Mouse (Mus musculus): ENCODE data around the gene Wfdc6a. TPM values are rescaled to one million over a fixed set of nuclear protein-coding genes. Genes with fewer than 3 reads are reported as not detected.
A peak's percentile ranks its signal among the peaks of the same experiment; 100 is the strongest.

Wfdc6a gene
- total RNA-seq, 2 experiments from 2014 or later, result not detected

DNA sequence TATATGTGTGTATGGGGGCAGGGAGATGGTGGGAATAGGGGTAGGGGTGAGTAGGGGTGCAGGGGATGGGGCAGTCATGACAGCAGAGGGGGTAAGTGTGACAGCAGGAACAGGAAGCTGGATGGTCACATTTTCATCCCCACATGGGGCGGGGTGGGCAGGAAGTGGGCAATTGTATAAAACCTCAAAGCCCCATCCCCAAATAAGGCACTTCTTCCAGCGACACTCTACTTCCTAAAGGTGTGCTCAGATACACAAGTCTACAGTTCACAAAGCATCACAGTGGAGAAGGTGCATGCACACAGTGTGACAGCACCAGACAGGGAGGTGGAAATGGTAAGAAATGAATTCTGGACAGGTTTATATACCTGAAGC, 34.4 kb downstream of the Wfdc6a start:
- DNase-seq (ENCODE audit: low spot score in 2 of 2), result no peak

DNA sequence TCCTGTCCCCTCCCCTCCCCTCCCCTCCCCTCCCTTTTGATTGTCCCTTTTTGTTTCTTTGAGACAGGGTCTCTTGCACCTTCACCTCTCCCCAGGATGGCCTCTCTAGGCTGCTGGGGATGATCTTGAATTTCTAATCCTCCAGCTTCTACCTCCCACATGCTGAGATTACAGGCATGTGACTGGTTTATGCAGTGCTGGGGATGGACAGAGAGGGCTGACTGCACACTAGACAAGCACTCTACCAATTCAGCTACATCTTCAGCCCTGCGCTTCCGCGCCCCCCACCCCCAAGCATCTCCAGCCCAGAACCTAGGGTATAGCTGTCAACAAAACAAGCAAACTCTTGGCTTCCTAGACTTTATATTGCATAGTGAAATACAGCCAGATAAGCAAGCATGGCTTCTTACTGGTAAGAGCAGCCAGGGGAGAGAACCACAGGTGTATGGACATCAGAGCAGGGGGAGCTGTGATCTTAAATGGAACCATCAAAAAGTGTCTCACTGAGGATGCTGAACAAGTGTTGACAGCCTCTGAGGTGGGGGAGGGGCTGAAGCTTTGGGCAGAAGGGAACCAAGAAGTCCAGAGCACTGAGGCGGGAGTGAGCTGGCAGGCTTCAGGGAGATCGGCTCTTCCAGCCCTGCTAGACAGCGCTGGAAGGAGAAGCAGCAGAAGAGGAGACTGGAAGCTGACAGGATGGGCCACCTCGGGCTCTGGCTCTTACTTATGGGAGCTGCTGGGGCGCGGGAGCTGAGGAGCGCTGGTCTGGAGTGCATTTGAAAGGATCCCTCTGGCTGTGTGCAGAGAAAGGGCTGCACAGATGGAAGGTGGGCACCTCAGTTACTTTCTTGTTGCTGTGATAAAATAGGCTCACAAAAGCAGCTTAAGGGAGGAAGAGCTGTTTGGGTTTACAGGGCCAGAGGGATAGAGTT, 35.0 kb downstream of the Wfdc6a start:
- DNase-seq (ENCODE audit: low spot score in 2 of 2), result peak; percentile 36 to 55

DNA sequence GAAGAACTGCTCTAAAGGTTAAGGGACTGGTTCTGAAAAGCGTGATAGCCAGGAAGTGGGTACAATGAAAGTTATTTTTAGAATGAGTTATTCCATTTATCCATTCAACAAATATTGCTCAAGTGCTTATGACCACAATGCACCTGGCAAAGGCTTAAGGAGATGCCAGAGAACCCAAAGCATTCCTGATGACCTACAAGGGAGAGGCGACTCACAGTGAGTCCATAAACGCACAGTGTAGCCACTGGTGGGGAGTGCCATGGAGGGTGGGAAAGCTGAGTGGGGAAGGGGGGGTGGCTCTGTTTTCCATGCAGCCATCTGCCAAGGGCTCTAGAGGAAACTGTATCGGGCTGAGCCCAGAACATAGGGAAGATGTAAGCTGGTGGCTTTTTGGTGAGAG, 35.9 kb downstream of the Wfdc6a start:
- DNase-seq (ENCODE audit: low spot score in 2 of 2), result no peak

DNA sequence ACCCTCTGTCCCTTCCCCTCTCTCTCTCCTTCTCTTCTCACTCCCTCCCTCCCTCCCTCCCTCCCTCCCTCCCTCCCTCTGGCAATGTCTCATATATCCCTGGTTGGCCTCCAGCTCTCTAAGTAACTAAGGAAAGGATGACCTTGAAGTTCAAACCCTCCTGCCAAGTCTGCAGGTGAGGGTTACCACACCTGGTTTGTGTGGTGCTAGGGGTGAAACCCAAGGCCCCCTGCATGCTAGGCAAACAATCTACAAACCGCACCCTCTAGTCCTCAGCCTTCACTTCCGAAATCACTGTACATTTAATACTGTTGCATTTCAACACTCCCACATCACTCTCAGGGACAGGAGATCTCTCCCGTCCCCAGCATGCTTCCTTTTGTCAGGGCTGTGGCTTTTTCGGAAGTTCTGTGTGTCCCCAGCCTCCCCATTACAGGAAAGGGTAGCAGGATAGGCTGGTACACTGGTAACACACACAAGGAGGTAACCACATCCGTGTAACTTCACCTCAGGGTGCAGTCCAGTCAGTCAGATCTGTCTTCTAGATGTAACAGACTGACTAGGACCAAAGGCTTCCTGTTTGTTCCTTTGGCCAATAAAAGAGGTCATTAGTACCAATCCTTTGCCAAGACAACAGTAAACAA, 40.7 kb downstream of the Wfdc6a start:
- DNase-seq (ENCODE audit: low spot score in 2 of 2), result no peak

DNA sequence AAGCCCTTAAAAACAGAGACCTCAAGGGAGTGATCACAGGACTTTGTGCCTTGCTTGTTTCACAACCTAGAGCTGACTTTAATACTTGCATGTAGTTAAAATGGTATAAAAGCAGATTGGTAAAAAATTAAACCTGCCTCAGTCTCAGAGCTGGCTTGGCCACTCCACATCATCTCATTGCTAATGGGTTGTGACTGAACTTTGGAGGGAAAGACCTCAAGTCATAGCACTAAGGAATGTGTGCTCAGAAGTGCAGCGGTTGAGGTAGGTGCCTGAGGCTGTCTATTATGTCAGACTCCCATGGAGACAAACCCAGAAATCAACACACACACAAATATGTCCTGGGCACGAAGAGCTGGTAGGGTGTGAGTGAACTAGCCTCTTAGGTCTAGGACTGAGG, 41.5 kb downstream of the Wfdc6a start:
- DNase-seq (ENCODE audit: low spot score in 2 of 2), result no peak

DNA sequence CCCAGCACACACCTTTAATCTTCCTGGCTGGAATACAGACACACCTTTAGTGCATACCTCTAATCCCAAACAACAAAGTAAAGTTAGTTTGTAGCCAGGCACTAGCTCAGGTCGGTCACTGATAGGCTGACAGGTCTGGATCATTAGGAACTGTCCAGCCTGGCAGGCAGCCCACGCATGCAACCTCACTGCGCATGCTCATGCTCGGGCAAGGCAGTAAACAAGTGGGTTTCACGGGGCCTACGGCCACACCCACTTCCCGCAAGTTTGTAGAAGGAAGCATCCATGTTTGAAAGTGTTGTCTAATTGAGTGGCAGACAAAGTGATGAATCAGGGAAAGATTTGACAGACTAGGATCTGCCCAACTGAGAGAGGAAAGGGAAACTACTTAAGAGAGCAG, 42.6 kb downstream of the Wfdc6a start:
- no peak for DNase-seq (ENCODE audit: low spot score in 2 of 2)

DNA sequence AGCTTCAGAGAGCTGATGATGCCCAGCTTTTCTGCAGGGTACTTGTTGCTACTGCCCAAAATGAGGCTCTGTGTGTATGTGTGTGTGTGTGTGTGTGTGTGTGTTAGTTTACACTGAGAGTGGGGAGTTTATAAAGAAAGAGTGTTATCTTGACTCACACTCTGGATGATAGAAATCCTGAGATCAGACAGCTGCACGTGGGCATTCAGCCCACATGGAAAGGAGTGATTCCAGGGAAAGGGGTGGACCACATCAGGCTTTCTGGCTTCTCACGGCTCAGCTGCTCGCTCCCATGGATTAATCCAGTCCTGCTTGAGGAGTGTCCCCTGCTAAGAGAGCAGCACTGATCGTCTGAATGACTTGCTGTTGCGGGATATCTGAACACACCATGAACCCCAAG, 43.1 kb downstream of the Wfdc6a start:
- DNase-seq (ENCODE audit: low spot score in 2 of 2), result peak; percentile 39 to 61

DNA sequence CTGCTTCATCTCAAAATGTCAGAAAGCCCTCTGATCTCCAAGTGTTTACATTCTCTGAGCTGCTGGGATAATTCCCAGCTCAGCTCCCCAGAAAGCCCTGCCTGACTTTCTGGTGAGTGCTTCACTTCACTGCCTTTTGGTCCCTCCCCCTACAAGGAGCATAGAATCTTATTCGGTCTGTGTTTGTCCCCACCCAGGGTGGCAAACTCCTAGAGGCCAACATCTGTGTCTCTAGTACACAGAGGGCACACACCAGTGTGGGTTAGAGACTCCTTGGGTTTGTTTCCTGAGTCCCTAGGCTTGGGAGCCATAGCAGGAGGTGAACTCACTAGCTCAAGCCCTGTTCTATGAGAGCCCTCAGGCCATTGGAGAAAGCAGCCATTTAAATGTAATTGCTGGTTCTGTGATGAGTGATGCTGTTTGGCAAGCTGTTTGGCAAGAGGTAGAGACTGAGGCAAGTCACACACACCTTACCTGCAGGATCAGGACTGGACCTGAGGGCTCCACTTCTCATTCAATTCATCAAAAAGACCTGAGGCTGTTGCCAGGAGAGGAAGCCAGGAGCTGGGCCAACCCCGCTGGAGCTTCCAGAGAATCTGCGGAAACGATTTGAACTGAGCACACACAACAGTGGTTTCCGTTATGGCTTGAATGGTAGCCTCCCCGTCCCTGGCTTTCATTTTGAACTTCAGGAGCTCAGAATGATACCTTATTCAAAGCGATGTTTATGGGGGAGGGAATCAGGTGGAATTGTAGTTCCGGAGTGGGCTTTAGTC, 44.4 kb downstream of the Wfdc6a start:
- DNase-seq (ENCODE audit: low spot score in 2 of 2), result no peak

DNA sequence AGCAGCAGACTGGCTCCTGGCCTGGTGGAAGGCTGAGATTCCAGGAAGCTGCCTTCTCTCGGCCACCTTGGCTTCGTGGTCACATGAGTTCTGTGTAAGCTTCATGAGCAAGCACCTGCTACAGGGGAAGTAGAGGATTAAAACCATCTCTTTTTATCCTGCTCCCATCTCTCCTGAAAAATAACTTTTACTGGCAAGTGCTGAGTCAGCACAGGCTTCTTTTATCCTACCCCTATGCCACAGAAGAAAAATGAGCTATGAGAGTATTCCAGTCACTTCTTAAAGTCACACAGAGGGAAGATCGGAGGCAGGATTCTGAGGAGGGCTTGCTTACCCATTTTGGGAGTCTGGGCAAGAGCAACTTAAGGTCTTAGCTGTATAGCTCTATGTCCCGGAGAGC, 48.2 kb downstream of the Wfdc6a start:
- DNase-seq (ENCODE audit: low spot score in 2 of 2), result no peak

DNA sequence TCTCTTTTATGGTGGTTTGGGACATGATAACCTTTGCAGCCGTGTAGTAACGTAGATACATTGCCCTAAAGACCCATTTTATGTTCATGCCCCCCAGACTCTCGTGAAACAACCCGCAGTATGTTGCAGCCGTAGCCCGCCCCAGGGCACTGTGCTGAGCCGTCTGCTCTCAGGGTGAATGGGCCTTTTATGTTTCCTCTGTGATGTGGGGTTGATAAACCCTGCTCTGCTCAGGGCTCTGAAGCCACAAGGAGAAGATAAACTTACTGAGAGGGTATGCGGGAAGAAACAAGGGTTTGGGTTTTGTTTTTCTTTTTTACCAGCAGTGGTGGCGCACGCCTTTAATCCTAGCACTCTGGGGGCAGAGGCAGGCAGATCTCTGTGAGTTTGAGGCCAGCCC, 50.9 kb downstream of the Wfdc6a start:
- DNase-seq (ENCODE audit: low spot score in 2 of 2), result no peak

DNA sequence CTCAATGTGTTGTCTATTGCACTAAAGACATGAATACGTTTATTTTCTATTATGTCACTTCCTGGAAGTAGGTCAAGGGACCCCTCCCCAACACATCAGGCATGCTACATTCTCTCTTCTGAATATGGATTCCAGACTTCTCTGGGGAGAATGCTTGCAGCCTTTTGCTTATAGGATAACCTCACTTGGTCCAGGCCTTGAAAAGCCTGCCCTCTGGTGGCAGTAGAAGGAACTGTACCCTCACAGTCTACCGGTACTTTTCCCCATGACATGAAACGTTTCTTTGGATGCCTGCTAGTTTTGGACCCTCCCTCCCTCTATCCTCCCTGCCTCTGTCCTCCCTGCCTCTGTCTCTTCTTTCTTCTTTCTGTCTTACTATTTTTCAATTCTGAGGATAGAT, 54.1 kb downstream of the Wfdc6a start:
- peak; percentile 63 to 88 for DNase-seq (ENCODE audit: low spot score in 2 of 2)

Other genes with a start within 250 kb of the Wfdc6a start
- under 1 TPM; 0.61 to 0.77 TPM for gene Slpi, start 196.4 kb downstream of the Wfdc6a start, total RNA-seq (2021)
- under 1 TPM; 0.38 to 0.42 TPM for gene Rbpjl, start 182.3 kb downstream of the Wfdc6a start, total RNA-seq (2021)
- gene Matn4, start 180.3 kb downstream of the Wfdc6a start, total RNA-seq (2021), result 10 to 100 TPM; 11.0 to 11.2 TPM
- gene Sdc4, start 141.6 kb downstream of the Wfdc6a start, total RNA-seq (2021), result 100 to 1,000 TPM; 122 to 140 TPM
- 10 to 100 TPM; 37.9 to 39.9 TPM for gene Sys1, start 128.5 kb downstream of the Wfdc6a start, total RNA-seq (2021)
- 1 to 10 TPM; 5.4 to 9.9 TPM for gene Gm20458, start 124.5 kb downstream of the Wfdc6a start, total RNA-seq (2021)
- not detected for gene Trp53tg5, start 111.7 kb downstream of the Wfdc6a start, total RNA-seq (2021)
- gene Dbndd2, start 99.3 kb downstream of the Wfdc6a start, total RNA-seq (2021), result 100 to 1,000 TPM; 118 to 138 TPM
- 10 to 100 TPM; 80.8 to 86.1 TPM for gene Pigt, start 87.9 kb downstream of the Wfdc6a start, total RNA-seq (2021)
- under 1 TPM; 0.67 to 0.96 TPM for gene Wfdc2, start 23.0 kb downstream of the Wfdc6a start, total RNA-seq (2021)
- not detected for gene Spint3, start 12.0 kb downstream of the Wfdc6a start, total RNA-seq (2021)
- gene Eppin, start 8.1 kb upstream of the Wfdc6a start, total RNA-seq (2021), result not detected
- gene Wfdc6b, start 28.1 kb upstream of the Wfdc6a start, total RNA-seq (2021), result not detected
- not detected for gene Wfdc8, start 28.2 kb upstream of the Wfdc6a start, total RNA-seq (2021)
- gene Wfdc16, start 53.3 kb upstream of the Wfdc6a start, total RNA-seq (2021), result not detected
- gene Wfdc10, start 70.6 kb upstream of the Wfdc6a start, total RNA-seq (2021), result not detected
- not detected for gene Wfdc9, start 71.1 kb upstream of the Wfdc6a start, total RNA-seq (2021)
- gene Wfdc11, start 88.6 kb upstream of the Wfdc6a start, total RNA-seq (2021), result not detected
- not detected for gene Wfdc13, start 99.7 kb upstream of the Wfdc6a start, total RNA-seq (2021)
- gene Spint4, start 113.1 kb upstream of the Wfdc6a start, total RNA-seq (2021), result not detected
- not detected for gene Spint5, start 129.9 kb upstream of the Wfdc6a start, total RNA-seq (2021)
- 1 to 10 TPM; 1.4 to 1.7 TPM for gene Wfdc3, start 160.5 kb upstream of the Wfdc6a start, total RNA-seq (2021)
- 10 to 100 TPM; 33.8 to 36.0 TPM for gene Dnttip1, start 160.5 kb upstream of the Wfdc6a start, total RNA-seq (2021)
- gene Ube2c, start 184.5 kb upstream of the Wfdc6a start, total RNA-seq (2021), result under 1 TPM in 1 of 2 experiments, not detected in 1; 0.38 TPM
- not detected for gene Tnnc2, start 194.5 kb upstream of the Wfdc6a start, total RNA-seq (2021)
- gene Snx21, start 200.4 kb upstream of the Wfdc6a start, total RNA-seq (2021), result 10 to 100 TPM; 39.7 to 41.8 TPM
- 10 to 100 TPM; 25.6 to 27.0 TPM for gene Acot8, start 219.4 kb upstream of the Wfdc6a start, total RNA-seq (2021)
- 1 to 10 TPM; 9.1 to 9.3 TPM for gene Zswim3, start 219.7 kb upstream of the Wfdc6a start, total RNA-seq (2021)
- gene Zswim1, start 237.2 kb upstream of the Wfdc6a start, total RNA-seq (2021), result 10 to 100 TPM; 22.7 to 26.3 TPM
- under 1 TPM in 1 of 2 experiments, not detected in 1; 0.43 TPM for gene Spata25, start 243.1 kb upstream of the Wfdc6a start, total RNA-seq (2021)
- gene Ctsa, start 247.4 kb upstream of the Wfdc6a start, total RNA-seq (2021), result 100 to 1,000 TPM; 103 TPM
- gene Neurl2, start 248.0 kb upstream of the Wfdc6a start, total RNA-seq (2021), result 1 to 10 TPM; 2.5 to 3.0 TPM

Data from layer of hippocampus, adult 18-20 months (tissue).